Mouse (Mus musculus) MEL (cell line): ENCODE measurements around the gene Tppp2. TPM values are rescaled to one million over a fixed set of nuclear protein-coding genes. Genes with fewer than 3 reads are reported as not detected.

Experiments
- DNase-seq: peaks from one replicate; pipeline ENCODE4 v3.0.0; 2011; ENCODE audit warnings: low read depth, low spot score
- H3K27ac ChIP-seq: 2 replicates; pipeline ENCODE4 v1.5.1; 2012; ENCODE audit warnings: low read depth, mild to moderate bottlenecking, control low read depth, low read length, moderate library complexity; ENCODE audit not compliant: control insufficient read depth
- H3K27me3 ChIP-seq, 2 experiments: fragments of 150-350 bp in 1 of 2; sonication (generic) in 1 of 2; 2 replicates each; pipeline ENCODE4 v1.6.1; 2012; ENCODE audit warnings: low read length in 2 of 2, mild to moderate bottlenecking in 2 of 2, improper control_type of control experiment in 1 of 2, moderate library complexity in 1 of 2; ENCODE audit not compliant: insufficient read depth in 2 of 2, control insufficient read depth in 1 of 2
- H3K36me3 ChIP-seq, 2 experiments: 2 replicates each; pipeline ENCODE4 v1.6.1; 2012 to 2014; ENCODE audit warnings: low read length in 2 of 2, improper control_type of control experiment in 1 of 2, inconsistent platforms in 1 of 2, mild to moderate bottlenecking in 1 of 2; ENCODE audit not compliant: insufficient read depth in 2 of 2, control insufficient read depth in 1 of 2
- H3K4me1 ChIP-seq, 2 experiments: fragments of 150-350 bp in 1 of 2; sonication (generic) in 1 of 2; 2 replicates each; pipeline ENCODE4 v1.6.1; 2012; ENCODE audit warnings: low read length in 2 of 2, improper control_type of control experiment in 1 of 2, mild to moderate bottlenecking in 1 of 2; ENCODE audit not compliant: insufficient read depth in 2 of 2, control insufficient read depth in 1 of 2
- H3K4me3 ChIP-seq, 2 experiments: fragments of 150-350 bp in 1 of 2; sonication (generic) in 1 of 2; 2 replicates each; pipeline ENCODE4 v1.5.1; 2012; ENCODE audit warnings: low read depth in 2 of 2, low read length in 2 of 2, mild to moderate bottlenecking in 2 of 2, moderate library complexity in 2 of 2, control low read depth in 1 of 2, improper control_type of control experiment in 1 of 2; ENCODE audit not compliant: control insufficient read depth in 1 of 2, insufficient read depth in 1 of 2
- H3K79me2 ChIP-seq: 2 replicates; pipeline ENCODE4 v1.6.1; 2012; ENCODE audit warnings: mild to moderate bottlenecking, low read length, moderate library complexity; ENCODE audit not compliant: control insufficient read depth, poor library complexity, insufficient read depth
- H3K9ac ChIP-seq: 2 replicates; pipeline ENCODE4 v1.6.1; 2012; ENCODE audit warnings: low read depth, mild to moderate bottlenecking, control low read depth, low read length, moderate library complexity; ENCODE audit not compliant: control insufficient read depth, poor library complexity, severe bottlenecking
- H3K9me3 ChIP-seq: fragments of 150-350 bp; sonication (generic); replicated peaks from 2 replicates; pipeline ENCODE4 v1.6.1; 2012; ENCODE audit warnings: mild to moderate bottlenecking, low read length, improper control_type of control experiment, moderate library complexity; ENCODE audit not compliant: insufficient read depth
- CHD1 ChIP-seq: IDR thresholded peaks from 2 replicates; pipeline ENCODE4 v1.6.1; 2012; ENCODE audit warnings: low read depth, mild to moderate bottlenecking, inconsistent platforms, low read length, improper control_type of control experiment
- CHD2 ChIP-seq: IDR thresholded peaks from 2 replicates; pipeline ENCODE4 v1.6.1; 2011; ENCODE audit warnings: low read length, improper control_type of control experiment
- E2F4 ChIP-seq: IDR thresholded peaks from 2 replicates; pipeline ENCODE4 v1.6.1; 2011; ENCODE audit warnings: low read depth, low read length, improper control_type of control experiment, borderline replicate concordance
- EP300 ChIP-seq, 2 experiments: IDR thresholded peaks; 2 replicates each; pipeline ENCODE4 v1.6.1; 2011; ENCODE audit warnings: improper control_type of control experiment in 2 of 2, low read length in 2 of 2, low read depth in 1 of 2, mild to moderate bottlenecking in 1 of 2
- ETS1 ChIP-seq: IDR thresholded peaks from 2 replicates; pipeline ENCODE4 v1.6.1; 2012; ENCODE audit warnings: low read depth, mild to moderate bottlenecking, inconsistent platforms, low read length, improper control_type of control experiment, moderate library complexity
- GABPA ChIP-seq: IDR thresholded peaks from 2 replicates; pipeline ENCODE4 v1.6.1; 2012; ENCODE audit warnings: low read depth, mild to moderate bottlenecking, inconsistent platforms, low read length, improper control_type of control experiment, moderate library complexity
- HCFC1 ChIP-seq: IDR thresholded peaks from 2 replicates; pipeline ENCODE4 v1.6.1; 2012; ENCODE audit warnings: low read depth, mild to moderate bottlenecking, inconsistent platforms, low read length, improper control_type of control experiment, moderate library complexity
- JUND ChIP-seq: IDR thresholded peaks from 2 replicates; pipeline ENCODE4 v1.6.1; 2011; ENCODE audit warnings: low read depth, mild to moderate bottlenecking, improper control_type of control experiment, low read length
- KAT2A ChIP-seq: conservative IDR thresholded peaks from 2 replicates; pipeline ENCODE4 v1.6.1; 2012; ENCODE audit warnings: low read depth, low read length, improper control_type of control experiment, inconsistent platforms
- MAFK ChIP-seq: IDR thresholded peaks from 2 replicates; pipeline ENCODE4 v1.6.1; 2011; ENCODE audit warnings: low read depth, mild to moderate bottlenecking, low read length, improper control_type of control experiment, borderline replicate concordance
- MAZ ChIP-seq: IDR thresholded peaks from 2 replicates; pipeline ENCODE4 v1.6.1; 2012; ENCODE audit warnings: low read depth, mild to moderate bottlenecking, inconsistent platforms, low read length, improper control_type of control experiment
- MYC ChIP-seq: IDR thresholded peaks from 2 replicates; pipeline ENCODE4 v1.6.1; 2011; ENCODE audit warnings: low read depth, mild to moderate bottlenecking, low read length, improper control_type of control experiment, moderate library complexity
- NELFE ChIP-seq: IDR thresholded peaks from 2 replicates; pipeline ENCODE4 v1.6.1; 2011; ENCODE audit warnings: low read depth, low read length, improper control_type of control experiment
- POLR2A ChIP-seq, 2 experiments: IDR thresholded peaks; 2 replicates each; pipeline ENCODE4 v1.6.1; 2011 to 2012; ENCODE audit warnings: low read length in 2 of 2, mild to moderate bottlenecking in 2 of 2, control low read depth in 1 of 2, improper control_type of control experiment in 1 of 2, low read depth in 1 of 2, moderate library complexity in 1 of 2; ENCODE audit not compliant: control insufficient read depth in 1 of 2, insufficient read depth in 1 of 2, poor library complexity in 1 of 2
- POLR2AphosphoS2 ChIP-seq: IDR thresholded peaks from 2 replicates; pipeline ENCODE4 v1.6.1; 2011; ENCODE audit warnings: low read length, improper control_type of control experiment
- POLR2AphosphoS5 ChIP-seq: IDR thresholded peaks from 2 replicates; pipeline ENCODE4 v1.6.1; 2012; ENCODE audit warnings: low read depth, borderline replicate concordance, mild to moderate bottlenecking, inconsistent platforms, low read length, moderate library complexity, mixed read lengths
- SMC3 ChIP-seq: IDR thresholded peaks from 2 replicates; pipeline ENCODE4 v1.6.1; 2011; ENCODE audit warnings: low read depth, low read length, improper control_type of control experiment
- TBP ChIP-seq: IDR thresholded peaks from 2 replicates; pipeline ENCODE4 v1.8.0; 2011; ENCODE audit warnings: low read depth, low read length, improper control_type of control experiment
- ZKSCAN1 ChIP-seq: IDR thresholded peaks from 2 replicates; pipeline ENCODE4 v1.6.1; 2012; ENCODE audit warnings: low read depth, mild to moderate bottlenecking, inconsistent platforms, low read length, improper control_type of control experiment, moderate library complexity
- ZNF384 ChIP-seq: IDR thresholded peaks from 2 replicates; pipeline ENCODE4 v1.6.1; 2012; ENCODE audit warnings: low read depth, mild to moderate bottlenecking, inconsistent platforms, low read length, improper control_type of control experiment
- polyA plus RNA-seq, 2 experiments: library from polyadenylated mRNA; stranded (reverse) in 1 of 2; unstranded in 1 of 2; fragments of >175 nt in 1 of 2; fragments of >200 nt in 1 of 2; gene quantifications; 2 replicates each; pipeline versions ENCODE4 v1.2.1 to v1.2.4; 2012; ENCODE audit warnings: low replicate concordance in 2 of 2, low read depth in 1 of 2; ENCODE audit not compliant: insufficient read length in 2 of 2, insufficient read depth in 1 of 2, missing spikeins in 1 of 2
- total RNA-seq: library from RNA; depleted of rRNA; stranded (reverse); fragments of 300-350 nt; gene quantifications from 2 replicates; pipeline ENCODE4 v1.2.3, GENCODE M21; 2012

The Tppp2 gene
- total and polyA plus RNA-seq, 3 experiments, result not detected

DNA sequence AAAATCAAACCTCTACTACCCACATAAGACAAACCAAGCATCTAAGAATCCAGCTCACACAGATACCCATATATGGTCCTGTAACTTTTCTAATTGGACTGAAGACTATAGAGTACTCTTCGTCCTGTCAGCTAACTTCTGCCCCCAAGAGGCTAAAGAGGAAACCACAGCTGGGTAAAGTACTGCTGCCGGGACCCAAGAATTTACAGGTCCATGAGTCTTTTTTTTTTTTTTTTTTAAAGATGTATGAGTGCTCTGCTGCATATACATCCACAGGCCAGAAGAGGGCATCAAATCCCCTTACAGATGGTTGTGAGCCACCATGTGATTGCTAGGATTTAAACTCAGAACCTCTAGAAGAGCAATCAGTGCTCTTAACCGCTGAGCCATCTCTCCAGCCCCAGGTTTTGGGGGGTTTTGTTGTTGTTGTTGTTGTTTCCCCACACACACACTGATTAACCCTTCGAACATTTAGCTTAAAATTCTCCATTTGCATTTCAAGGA is 34.6 kb upstream of the Tppp2 start (continued):
- no peak for TF ChIP-seq POLR2AphosphoS5
- TF ChIP-seq KAT2A, result no peak
- no peak for TF ChIP-seq MAFK
- TF ChIP-seq CHD2, result no peak
- no peak for TF ChIP-seq E2F4
- no peak for TF ChIP-seq POLR2AphosphoS2
- TF ChIP-seq TBP, result no peak
- TF ChIP-seq HCFC1, result peak; percentile 25; the same call in 1 of the 2 replicates
- TF ChIP-seq EP300 (IDR thresholded peaks at IDR 0.05; ENCODE audit: low read depth in 1 of 2, low read length in 2 of 2), result no peak
- TF ChIP-seq JUND, result no peak
- TF ChIP-seq ETS1, result peak; percentile 29; the same call in 1 of the 2 replicates
- no peak for TF ChIP-seq MAZ
- TF ChIP-seq MYC, result 0 out of 2 replicates have a peak, but pooled peaks have one; percentile 60
- TF ChIP-seq ZNF384, result peak; percentile 94
- no peak for TF ChIP-seq NELFE
- peak; percentile 53 for TF ChIP-seq SMC3

DNA sequence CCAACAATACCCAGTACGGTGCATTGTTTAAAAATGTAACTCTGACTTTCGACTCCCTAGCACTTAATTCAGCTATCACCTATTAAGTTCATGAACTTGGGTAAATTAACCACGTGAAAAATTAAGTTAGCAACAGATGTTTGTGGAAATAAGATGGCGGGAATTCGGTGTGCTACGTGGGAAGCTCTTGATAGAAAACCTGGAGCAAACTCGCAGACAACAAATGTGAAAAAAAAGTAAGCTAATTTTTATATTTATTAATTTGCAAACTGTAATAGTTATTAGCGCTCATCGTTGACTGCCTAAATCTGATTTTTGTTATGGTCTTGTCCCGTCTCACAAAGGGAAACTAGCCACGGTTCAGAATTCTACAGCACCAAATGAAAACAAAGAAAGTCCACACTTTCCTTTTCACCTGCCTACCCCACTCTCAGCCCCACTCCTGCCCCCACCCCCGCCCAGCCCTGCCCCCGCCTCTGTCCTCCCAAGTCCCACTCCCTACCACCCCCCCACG is 34.1 kb upstream of the Tppp2 start:
- Histone ChIP-seq H3K9ac (peak overlapping the region; percentile 31; the same call in 1 of the 2 replicates), H3K79me2 (peaks cover 3% of the 10 kb centered on the region), H3K36me3 (peaks cover 0 to 9% of the 10 kb centered on the region in 2 experiments; a peak in 2 of 4 replicates), H3K4me3 (peak overlapping the region; percentile 37 to 86), H3K27me3 (no peaks in the 10 kb centered on the region), H3K9me3 (no peaks in the 10 kb centered on the region), H3K4me1 (peaks cover 0 to 4% of the 10 kb centered on the region in 2 experiments; a peak in 2 of 4 replicates), H3K27ac (no peak overlapping the region)
- DNase-seq, result peak; percentile 56
- TF ChIP-seq JUND, result no peak
- no peak for TF ChIP-seq POLR2A (IDR thresholded peaks at IDR 0.05; ENCODE audit: control insufficient read depth in 1 of 2, insufficient read depth in 1 of 2, low read depth in 1 of 2, low read length in 2 of 2, poor library complexity in 1 of 2)
- no peak for TF ChIP-seq ZKSCAN1
- no peak for TF ChIP-seq MYC
- no peak for TF ChIP-seq MAZ
- TF ChIP-seq ZNF384, result 0 out of 2 replicates have a peak, but pooled peaks have one; percentile 5
- TF ChIP-seq GABPA, result no peak
- no peak for TF ChIP-seq CHD1
